Mouse (Mus musculus) cortical plate, adult 2 months (tissue): ENCODE results near the gene Stoml2.

Source experiments
- CTCF ChIP-seq: fragments of 200-500 bp; IDR thresholded peaks from 2 replicates; pipeline ENCODE4 v1.5.1; 2011; ENCODE audit warnings: mild to moderate bottlenecking, control low read depth, low read length; ENCODE audit not compliant: insufficient read depth; ENCODE audit errors: extremely low read depth
- POLR2A ChIP-seq: fragments of 200-500 bp; IDR thresholded peaks from 2 replicates; pipeline ENCODE4 v1.6.1; 2011; ENCODE audit warnings: mild to moderate bottlenecking, low read length, control low read depth; ENCODE audit not compliant: insufficient read depth; ENCODE audit errors: extremely low read depth

GRCm38 (mm10) chr4:43032501-43032900, 991 bp upstream of the Stoml2 start:
- no peak for TF ChIP-seq CTCF
- no peak for TF ChIP-seq POLR2A
